Mouse (Mus musculus): ENCODE data around the gene Tex21. TPM values are rescaled to one million over a fixed set of nuclear protein-coding genes. Genes with fewer than 3 reads are reported as not detected.
"Not testable (repeated sequence)": the region's sequence is repeated elsewhere in the genome, so short reads cannot be mapped to it uniquely, and the experiment has no call there.

Tex21 gene
- polyA plus RNA-seq, 1 experiment, result not detected

GRCm38 (mm10) chr12:76184271-76184670 is 62.3 kb downstream of the Tex21 start:
- TF ChIP-seq POLR2A (IDR thresholded peaks at IDR 0.05; ENCODE audit: low read depth, low read length), result no peak
- no peak for TF ChIP-seq CTCF (IDR thresholded peaks at IDR 0.05; ENCODE audit: borderline replicate concordance, insufficient read depth, low read length)
- no peak overlapping the region for H3K4me3 ChIP-seq (ENCODE audit: insufficient read depth, low read length)
- H3K4me1 ChIP-seq (ENCODE audit: control insufficient read depth, insufficient read depth, low read length), result no peaks in the 10 kb centered on the region
- H3K27ac ChIP-seq (ENCODE audit: insufficient read depth, low read length), result no peak overlapping the region

GRCm38 (mm10) chr12:76182831-76183230 is 63.7 kb downstream of the Tex21 start:
- no peaks in the 10 kb centered on the region for H3K4me1 ChIP-seq (ENCODE audit: control insufficient read depth, insufficient read depth, low read length)
- no peak for TF ChIP-seq POLR2A (IDR thresholded peaks at IDR 0.05; ENCODE audit: low read depth, low read length)
- no peak for TF ChIP-seq CTCF (IDR thresholded peaks at IDR 0.05; ENCODE audit: borderline replicate concordance, insufficient read depth, low read length)

GRCm38 (mm10) chr12:76181471-76181870 is 65.1 kb downstream of the Tex21 start:
- no peaks in the 10 kb centered on the region for H3K4me1 ChIP-seq (ENCODE audit: control insufficient read depth, insufficient read depth, low read length)
- no peak for TF ChIP-seq POLR2A (IDR thresholded peaks at IDR 0.05; ENCODE audit: low read depth, low read length)
- no peak for TF ChIP-seq CTCF (IDR thresholded peaks at IDR 0.05; ENCODE audit: borderline replicate concordance, insufficient read depth, low read length)
- H3K4me3 ChIP-seq (ENCODE audit: insufficient read depth, low read length), result no peak overlapping the region
- no peak overlapping the region for H3K27ac ChIP-seq (ENCODE audit: insufficient read depth, low read length)

More at GRCm38 (mm10) chr12:76182831-76183230, 63.7 kb downstream of the Tex21 start:
- Histone ChIP-seq H3K4me3 (ENCODE audit: insufficient read depth, low read length) (no peak overlapping the region), H3K27ac (ENCODE audit: insufficient read depth, low read length) (no peak overlapping the region)

GRCm38 (mm10) chr12:76180442-76180841 is 66.1 kb downstream of the Tex21 start:
- TF ChIP-seq POLR2A (IDR thresholded peaks at IDR 0.05; ENCODE audit: low read depth, low read length) (no peak), CTCF (IDR thresholded peaks at IDR 0.05; ENCODE audit: borderline replicate concordance, insufficient read depth, low read length) (no peak)
- H3K4me3 ChIP-seq (ENCODE audit: insufficient read depth, low read length), result no peak overlapping the region
- H3K4me1 ChIP-seq (ENCODE audit: control insufficient read depth, insufficient read depth, low read length), result no peaks in the 10 kb centered on the region
- H3K27ac ChIP-seq (ENCODE audit: insufficient read depth, low read length), result no peak overlapping the region

- TF ChIP-seq POLR2A (IDR thresholded peaks at IDR 0.05; ENCODE audit: low read depth, low read length) (no peak), CTCF (IDR thresholded peaks at IDR 0.05; ENCODE audit: borderline replicate concordance, insufficient read depth, low read length) (no peak)
- no peak overlapping the region for H3K4me3 ChIP-seq (ENCODE audit: insufficient read depth, low read length)
- no peak overlapping the region for H3K27ac ChIP-seq (ENCODE audit: insufficient read depth, low read length)
- H3K4me1 ChIP-seq (ENCODE audit: control insufficient read depth, insufficient read depth, low read length), result no peaks in the 10 kb centered on the region
These were observed 67.0 kb downstream of the Tex21 start for GRCm38 (mm10) chr12:76179527-76179926.

GRCm38 (mm10) chr12:76179051-76179450 is 67.5 kb downstream of the Tex21 start:
- TF ChIP-seq POLR2A (IDR thresholded peaks at IDR 0.05; ENCODE audit: low read depth, low read length) (no peak), CTCF (IDR thresholded peaks at IDR 0.05; ENCODE audit: borderline replicate concordance, insufficient read depth, low read length) (no peak)

GRCm38 (mm10) chr12:76177864-76178518 is 68.6 kb downstream of the Tex21 start:
- peak; percentile 45; the same call in 1 of the 2 replicates for TF ChIP-seq CTCF (IDR thresholded peaks at IDR 0.05; ENCODE audit: borderline replicate concordance, insufficient read depth, low read length)
- TF ChIP-seq POLR2A (IDR thresholded peaks at IDR 0.05; ENCODE audit: low read depth, low read length), result no peak
- Histone ChIP-seq H3K4me1 (ENCODE audit: control insufficient read depth, insufficient read depth, low read length) (no peaks in the 10 kb centered on the region), H3K27ac (ENCODE audit: insufficient read depth, low read length) (no peak overlapping the region), H3K4me3 (ENCODE audit: insufficient read depth, low read length) (no peak overlapping the region)

More at GRCm38 (mm10) chr12:76179051-76179450, 67.5 kb downstream of the Tex21 start:
- Histone ChIP-seq H3K4me1 (ENCODE audit: control insufficient read depth, insufficient read depth, low read length) (no peaks in the 10 kb centered on the region), H3K4me3 (ENCODE audit: insufficient read depth, low read length) (no peak overlapping the region), H3K27ac (ENCODE audit: insufficient read depth, low read length) (no peak overlapping the region)

GRCm38 (mm10) chr12:76177000-76177863 is 69.3 kb downstream of the Tex21 start, which contains the start of gene Esr2:
Gene Esr2 (minus strand): TSS chr12:76177259.
- no peaks in the 10 kb centered on the region for H3K4me1 ChIP-seq (ENCODE audit: control insufficient read depth, insufficient read depth, low read length)
- H3K4me3 ChIP-seq (ENCODE audit: insufficient read depth, low read length), result peak within 1 kb of the TSS; percentile 40
- TF ChIP-seq CTCF (IDR thresholded peaks at IDR 0.05; ENCODE audit: borderline replicate concordance, insufficient read depth, low read length) (no peak), POLR2A (IDR thresholded peaks at IDR 0.05; ENCODE audit: low read depth, low read length) (no peak)
- no peak within 1 kb of the TSS for H3K27ac ChIP-seq (ENCODE audit: insufficient read depth, low read length)

GRCm38 (mm10) chr12:76165641-76166040 is 80.9 kb downstream of the Tex21 start:
- Histone ChIP-seq H3K27ac (ENCODE audit: insufficient read depth, low read length) (no peak overlapping the region), H3K4me1 (ENCODE audit: control insufficient read depth, insufficient read depth, low read length) (no peaks in the 10 kb centered on the region), H3K4me3 (ENCODE audit: insufficient read depth, low read length) (no peak overlapping the region)
- TF ChIP-seq POLR2A (IDR thresholded peaks at IDR 0.05; ENCODE audit: low read depth, low read length) (no peak), CTCF (IDR thresholded peaks at IDR 0.05; ENCODE audit: borderline replicate concordance, insufficient read depth, low read length) (no peak)

GRCm38 (mm10) chr12:76152389-76152788 is 94.2 kb downstream of the Tex21 start:
- not testable (repeated sequence) for H3K27ac ChIP-seq (ENCODE audit: insufficient read depth, low read length); H3K4me1 ChIP-seq (ENCODE audit: control insufficient read depth, insufficient read depth, low read length)
- H3K4me3 ChIP-seq (ENCODE audit: insufficient read depth, low read length), result 0 out of 2 replicates have a peak overlapping the region, but pooled peaks have one; percentile 16

Other genes starting within 250 kb of the Tex21 start
- gene Esr2, start 69.5 kb downstream of the Tex21 start, polyA plus RNA-seq (2011; ENCODE audit: insufficient read length, low read depth, missing spikeins), result 0.37 and 0.50 TPM in 2 replicates
- gene Mthfd1, start 8.6 kb upstream of the Tex21 start, polyA plus RNA-seq (2011; ENCODE audit: insufficient read length, low read depth, missing spikeins), result 30.9 and 38.6 TPM in 2 replicates
- gene Akap5, start 78.1 kb upstream of the Tex21 start, polyA plus RNA-seq (2011; ENCODE audit: insufficient read length, low read depth, missing spikeins), result 0.68 TPM in 2 replicates
- gene Zbtb25, start 122.9 kb upstream of the Tex21 start, polyA plus RNA-seq (2011; ENCODE audit: insufficient read length, low read depth, missing spikeins), result 24.0 and 29.2 TPM in 2 replicates
- gene Zbtb1, start 123.5 kb upstream of the Tex21 start, polyA plus RNA-seq (2011; ENCODE audit: insufficient read length, low read depth, missing spikeins), result 13.5 and 15.2 TPM in 2 replicates
- gene Hspa2, start 157.4 kb upstream of the Tex21 start, polyA plus RNA-seq (2011; ENCODE audit: insufficient read length, low read depth, missing spikeins), result 8.6 and 13.7 TPM in 2 replicates
- 1.4 and 1.8 TPM in 2 replicates for gene Ppp1r36, start 170.8 kb upstream of the Tex21 start, polyA plus RNA-seq (2011; ENCODE audit: insufficient read length, low read depth, missing spikeins)